Mouse (Mus musculus): ENCODE measurements around the gene Nup188.

Gene Nup188

GRCm38 (mm10) chr2:30385591-30385990, 99.4 kb downstream of the Nup188 start:
- DNase-seq (ENCODE audit: low spot score in 2 of 2), result no peak

GRCm38 (mm10) chr2:30386913-30387312, 100.7 kb downstream of the Nup188 start:
- no peak for DNase-seq (ENCODE audit: low spot score in 2 of 2)

- no peak for DNase-seq (ENCODE audit: low spot score in 2 of 2)
Measured at GRCm38 (mm10) chr2:30389000-30389399, 102.8 kb downstream of the Nup188 start.

- DNase-seq (ENCODE audit: low spot score in 2 of 2), result peak; percentile 93 to 98
Measured at GRCm38 (mm10) chr2:30392114-30392576, 105.9 kb downstream of the Nup188 start, which contains the start of gene Dolpp1. Gene Dolpp1, plus strand, starts transcription at chr2:30392254.

GRCm38 (mm10) chr2:30392577-30393369, 106.6 kb downstream of the Nup188 start:
- peak; percentile 28 to 80 for DNase-seq (ENCODE audit: low spot score in 2 of 2)

- no peak for DNase-seq (ENCODE audit: low spot score in 2 of 2)
Measured at GRCm38 (mm10) chr2:30393370-30393656, 107.1 kb downstream of the Nup188 start.

Measured in thymus, postnatal 10 days (tissue).